Mouse (Mus musculus) testis, postnatal 14 days (tissue): Measurements from ENCODE around the gene Dync1li1.

Experiments used
- DNase-seq: peaks from one replicate; pipeline ENCODE4 v3.0.0; 2021; ENCODE audit warnings: low spot score

Dync1li1 gene

DNA sequence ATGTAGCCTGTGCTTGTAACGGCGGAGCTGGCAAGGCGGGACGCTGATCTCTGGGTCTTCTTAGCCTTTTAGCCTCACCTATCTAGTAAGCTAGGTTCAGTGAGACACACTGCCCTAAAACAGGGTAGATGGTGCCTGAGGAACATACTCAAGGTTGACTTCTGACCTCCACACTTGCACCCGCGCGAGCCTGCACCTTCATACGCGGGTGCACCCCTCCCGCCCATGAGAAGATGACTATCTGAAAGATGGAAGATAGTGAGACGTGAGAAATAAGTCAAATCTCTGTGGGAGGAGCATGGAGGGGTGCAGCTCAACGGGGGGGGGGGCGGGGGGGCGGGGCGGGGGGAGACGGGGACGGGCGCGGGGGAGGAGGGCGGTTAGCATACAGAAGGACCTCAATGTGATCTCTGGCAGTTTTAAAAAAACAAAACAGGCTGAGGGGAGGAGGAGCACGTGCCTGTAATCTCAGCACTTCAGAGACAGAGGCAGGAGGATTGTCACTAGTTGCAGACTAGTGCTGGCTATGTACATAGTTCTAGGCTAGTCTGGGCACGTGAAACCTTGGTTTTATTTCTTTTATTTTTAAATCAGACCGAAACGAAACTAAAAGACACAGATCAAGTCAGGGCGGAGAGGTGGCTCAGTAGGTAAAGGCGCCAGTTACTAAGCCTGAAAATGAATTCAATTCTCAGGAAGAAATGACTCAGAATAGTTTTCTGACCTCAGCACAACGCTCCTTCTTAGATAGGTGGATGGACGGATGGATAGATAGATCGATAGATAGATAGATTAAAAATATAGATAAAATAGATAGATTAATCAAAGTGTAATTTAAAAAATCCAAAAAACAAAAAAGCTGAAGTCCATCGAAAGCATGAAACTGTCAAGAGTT, 41.6 kb downstream of the Dync1li1 start:
- no peak for DNase-seq

- DNase-seq, result peak; percentile 97
These were observed 42.6 kb downstream of the Dync1li1 start, which contains the start of gene Cmtm6 for GRCm38 (mm10) chr9:114731011-114731755. Gene Cmtm6, plus strand, starts transcription at chr9:114731116.

DNA sequence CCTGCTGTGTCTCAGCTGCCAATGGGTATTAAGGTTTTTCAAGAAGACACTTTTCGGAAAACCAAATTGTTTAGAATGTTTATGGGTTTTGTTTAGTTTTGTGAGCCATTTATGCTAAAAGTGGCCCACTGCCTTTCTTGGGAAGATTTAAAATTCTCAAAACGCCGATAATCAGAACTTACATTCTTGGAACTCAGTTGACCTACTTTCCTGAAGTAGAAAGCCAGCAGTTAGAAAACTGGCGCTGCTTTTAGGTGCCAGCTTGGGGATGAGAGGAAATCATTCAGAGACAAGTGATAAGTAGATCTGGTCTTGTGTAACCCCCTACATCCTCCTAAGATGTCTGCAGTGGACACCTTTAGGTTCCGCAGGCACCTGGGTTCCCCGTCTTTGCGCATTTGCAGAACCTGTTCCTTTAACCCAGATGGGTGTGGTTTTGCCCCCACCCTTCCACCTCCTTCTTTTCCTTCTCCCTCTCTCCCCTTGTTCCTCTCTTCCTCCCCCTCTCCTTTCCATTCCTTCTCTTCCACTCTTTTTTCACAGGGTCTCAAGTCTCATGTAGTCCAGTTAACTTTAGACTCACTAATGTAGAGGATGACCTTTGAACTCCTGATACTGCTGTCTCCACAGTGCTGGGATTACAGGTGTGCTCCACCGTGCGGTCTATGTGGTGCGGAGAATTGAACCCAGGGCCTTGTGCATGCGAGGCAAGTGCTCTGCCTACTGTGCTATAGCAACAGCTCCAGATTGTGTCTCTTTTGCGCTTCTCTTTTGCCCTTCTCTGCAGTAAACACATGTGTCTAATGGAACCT, 43.5 kb downstream of the Dync1li1 start:
- no peak for DNase-seq

- DNase-seq, result no peak
These were observed 44.6 kb downstream of the Dync1li1 start for GRCm38 (mm10) chr9:114733238-114733637.

DNA sequence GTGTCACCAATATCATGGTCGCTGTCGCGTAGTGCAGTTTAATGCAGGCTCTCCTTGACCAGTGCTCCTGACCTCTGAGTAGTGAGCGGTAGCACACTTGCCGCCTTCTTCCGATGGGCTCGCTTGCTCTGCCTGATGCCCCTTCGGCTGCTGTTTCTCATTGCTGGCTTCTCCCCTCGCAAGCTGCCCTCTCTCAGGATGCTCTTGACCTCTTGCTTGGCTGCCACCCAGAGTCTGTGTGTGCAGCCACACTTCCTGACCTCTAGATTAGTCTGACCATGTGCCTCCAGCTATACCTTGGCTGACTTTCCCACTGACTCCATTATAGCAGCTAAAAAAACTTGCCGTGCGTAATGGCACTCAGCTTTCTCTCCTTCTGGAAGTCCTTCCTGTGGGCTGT, 47.9 kb downstream of the Dync1li1 start:
- no peak for DNase-seq

GRCm38 (mm10) chr9:114740336-114740735, 51.7 kb downstream of the Dync1li1 start:
- no peak for DNase-seq

- no peak for DNase-seq
These were observed 54.1 kb downstream of the Dync1li1 start for GRCm38 (mm10) chr9:114742731-114743130.

- DNase-seq, result no peak
These were observed 56.6 kb downstream of the Dync1li1 start for GRCm38 (mm10) chr9:114745163-114745562.

- DNase-seq, result no peak
These were observed 57.1 kb downstream of the Dync1li1 start for GRCm38 (mm10) chr9:114745654-114746053.

- DNase-seq, result no peak
These were observed 58.4 kb downstream of the Dync1li1 start for GRCm38 (mm10) chr9:114747012-114747411.

DNA sequence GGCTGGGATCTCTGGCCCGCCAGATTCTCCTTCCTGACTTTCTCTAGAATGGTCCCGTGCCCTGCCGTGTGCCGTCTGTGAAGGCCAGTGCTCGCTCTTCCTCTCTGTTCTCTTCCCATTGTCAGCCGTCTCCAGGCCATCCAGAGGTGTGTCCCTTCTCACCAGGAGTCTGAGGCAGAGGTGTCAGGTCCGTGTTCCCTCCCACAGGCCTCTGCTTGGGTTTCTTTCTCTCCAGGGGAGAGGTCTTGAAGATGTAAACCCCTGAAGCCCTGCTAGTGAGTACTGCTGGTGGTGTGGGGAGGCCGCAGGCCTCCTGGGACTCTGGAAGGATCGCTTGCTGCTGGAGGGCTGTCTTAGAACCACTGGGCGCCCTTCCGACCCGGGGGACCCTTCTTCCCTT, 58.9 kb downstream of the Dync1li1 start:
- no peak for DNase-seq

DNA sequence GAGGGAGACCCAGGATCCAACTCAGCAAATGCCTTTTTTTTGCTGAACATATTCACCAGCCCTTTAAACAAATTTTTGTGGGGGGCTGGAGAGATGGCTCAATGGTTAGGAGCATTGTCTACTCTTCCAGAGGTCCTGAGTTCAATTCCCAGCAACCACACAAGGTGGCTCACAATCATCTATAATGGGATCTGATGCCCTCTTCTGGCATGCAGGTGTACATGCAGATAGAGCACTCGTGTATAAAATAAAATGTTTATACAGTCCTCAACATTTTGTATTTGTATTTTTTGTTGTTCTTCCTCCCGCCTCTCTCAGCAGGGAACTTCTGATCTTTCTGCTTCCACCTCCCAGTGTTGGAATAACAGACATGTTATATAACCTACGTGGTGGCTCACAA, 63.0 kb downstream of the Dync1li1 start:
- no peak for DNase-seq

DNA sequence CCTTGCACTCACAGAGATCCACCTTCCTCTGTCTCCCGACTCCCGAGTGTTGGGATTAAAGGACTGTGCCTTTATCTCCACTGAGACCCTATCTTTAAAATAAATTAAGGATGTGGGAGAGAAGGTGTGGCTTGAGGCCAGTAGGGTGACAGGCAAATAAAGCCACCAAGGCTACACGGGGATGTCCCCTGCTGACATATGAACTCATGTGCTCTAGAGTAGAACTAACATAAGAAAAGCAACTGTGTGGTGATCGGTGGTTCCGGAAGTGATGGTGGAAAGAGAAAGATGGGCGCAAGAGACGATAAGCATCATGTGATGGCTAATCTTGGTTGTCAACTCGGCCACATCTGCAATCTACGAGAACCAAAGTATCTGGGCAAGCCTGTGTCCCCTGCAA, 63.7 kb downstream of the Dync1li1 start:
- DNase-seq, result no peak

GRCm38 (mm10) chr9:114752863-114753484, 64.4 kb downstream of the Dync1li1 start:
- DNase-seq, result peak; percentile 87

DNA sequence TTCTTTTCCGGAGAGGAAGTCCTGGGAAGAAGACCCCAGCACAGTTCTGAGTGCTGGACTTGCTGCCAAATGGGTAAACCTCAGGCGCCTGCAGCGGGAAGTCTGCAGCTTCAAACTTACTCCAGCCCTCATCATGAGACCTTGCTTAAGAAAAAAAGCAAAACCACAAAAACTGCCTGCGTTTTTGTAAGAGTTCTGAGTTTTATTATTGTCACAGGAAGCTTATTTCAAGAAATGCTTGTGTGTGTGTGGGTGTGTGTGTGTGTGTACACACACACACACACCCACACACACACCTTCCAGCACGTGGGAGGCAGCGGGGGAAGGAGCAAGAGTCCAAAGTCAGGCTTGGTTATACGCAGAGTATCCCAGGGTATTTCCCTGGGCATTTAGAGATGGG, 69.7 kb downstream of the Dync1li1 start:
- no peak for DNase-seq

DNA sequence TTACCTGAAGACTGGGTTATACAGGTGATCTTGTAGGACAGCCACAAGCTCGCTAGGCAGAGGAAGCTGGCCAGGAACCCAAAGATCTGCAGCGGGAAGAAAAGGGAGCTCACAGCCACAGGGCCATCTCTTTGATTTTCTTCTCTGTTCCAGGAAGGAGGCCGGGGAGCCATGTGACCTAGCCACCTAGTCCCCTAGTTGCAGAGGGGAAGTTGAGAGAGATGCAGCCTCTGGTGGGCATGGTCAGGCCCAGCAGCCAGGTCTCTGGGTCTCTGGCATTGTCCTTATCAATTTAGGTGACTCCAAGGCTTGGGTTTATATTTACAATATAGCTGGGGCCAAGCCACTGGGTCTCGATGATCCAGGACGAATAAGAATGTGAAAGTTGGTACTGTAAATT, 70.2 kb downstream of the Dync1li1 start:
- no peak for DNase-seq

DNA sequence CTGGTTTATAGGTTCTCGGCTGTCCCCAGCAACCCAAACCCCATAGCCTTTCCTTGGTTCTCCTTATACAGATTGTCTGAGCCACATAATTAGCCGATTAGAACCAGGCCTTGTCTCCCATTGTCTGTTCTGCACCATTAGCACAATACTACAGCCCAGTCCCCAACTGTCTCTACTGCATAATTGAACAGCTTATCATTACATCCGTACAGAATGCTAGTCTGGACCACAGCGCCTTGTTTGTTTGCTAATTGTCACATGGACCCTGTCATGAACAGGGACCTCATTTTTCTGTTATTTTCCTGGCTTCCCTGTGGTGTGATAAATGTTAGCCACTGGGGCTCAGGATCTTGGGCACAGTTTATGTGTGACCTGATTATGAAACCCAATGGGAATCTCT, 71.3 kb downstream of the Dync1li1 start:
- no peak for DNase-seq

DNA sequence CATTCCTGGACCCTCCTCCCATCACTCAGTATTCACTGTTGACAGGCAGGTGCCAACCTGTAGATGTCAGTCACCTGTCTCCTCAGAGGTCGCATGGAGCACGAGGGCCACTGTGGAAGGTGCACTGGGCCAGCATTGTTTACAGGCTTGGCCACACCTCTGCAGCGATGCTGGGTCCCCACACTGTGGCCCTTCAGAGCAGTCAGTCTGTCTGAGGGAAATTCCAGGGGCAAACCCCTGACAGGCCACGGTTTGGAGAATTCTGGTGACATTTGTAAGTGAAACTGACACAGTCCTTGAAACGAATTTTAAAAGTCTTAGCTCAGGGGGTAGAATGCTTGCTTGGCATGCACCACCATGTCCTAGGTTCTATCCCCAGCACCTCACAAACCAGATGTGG, 71.8 kb downstream of the Dync1li1 start:
- DNase-seq, result no peak

DNA sequence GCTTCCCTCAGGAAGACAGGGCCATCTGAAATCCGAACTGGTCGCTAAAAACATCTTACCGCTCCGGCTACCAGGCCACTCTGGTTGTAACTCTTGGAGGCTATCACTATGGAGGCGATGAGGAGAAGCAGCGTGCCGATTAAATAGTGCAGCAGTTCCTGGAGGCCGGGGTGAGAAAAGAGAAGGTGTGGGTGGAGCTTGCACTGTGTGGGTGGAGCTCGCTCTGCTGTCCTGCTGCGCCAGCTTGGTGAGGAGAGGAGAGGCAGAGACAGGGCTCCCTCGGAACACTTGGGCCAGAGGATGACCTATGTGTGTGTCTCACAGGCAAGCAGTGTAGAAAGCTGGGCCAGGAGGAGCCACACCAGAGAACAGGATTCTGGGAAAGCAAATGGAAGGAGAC, 73.3 kb downstream of the Dync1li1 start:
- no peak for DNase-seq

GRCm38 (mm10) chr9:114763341-114763740, 74.8 kb downstream of the Dync1li1 start:
- peak; percentile 34 for DNase-seq

DNA sequence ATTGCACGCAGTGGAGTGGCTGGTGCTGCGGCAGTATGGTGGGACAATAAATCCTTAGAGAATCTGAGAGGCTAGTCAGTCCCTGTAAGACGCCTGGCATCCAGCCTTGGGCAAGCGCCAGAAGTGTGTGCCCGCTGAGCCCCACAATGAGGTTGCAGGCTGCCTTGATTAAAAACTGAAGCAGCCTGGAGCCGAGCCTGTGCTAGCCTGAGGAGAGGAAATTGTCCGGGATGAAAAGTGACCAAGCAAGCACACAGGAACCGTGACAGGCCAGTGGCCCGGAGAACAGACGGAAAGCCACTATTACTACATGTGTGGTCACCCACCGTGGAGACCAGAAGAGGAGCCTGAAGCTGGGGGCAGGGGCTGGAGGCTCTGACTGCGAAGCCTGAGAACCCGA, 78.4 kb downstream of the Dync1li1 start:
- DNase-seq, result no peak

GRCm38 (mm10) chr9:114767507-114767906, 78.9 kb downstream of the Dync1li1 start:
- no peak for DNase-seq
